Mouse (Mus musculus): ENCODE data around the gene Rabgap1l. TPM values are rescaled to one million over a fixed set of nuclear protein-coding genes. Genes with fewer than 3 reads are reported as not detected.

Gene Rabgap1l
- polyA plus RNA-seq, 1 experiment: 12.9 TPM

GRCm38 (mm10) chr1:160534571-160535335, 258.3 kb downstream of the Rabgap1l start:
- no peak for DNase-seq
- WGBS: 90% methylated on average over 2 of the region's 2 CpGs
- H3K4me1 ChIP-seq (ENCODE audit: control insufficient read depth, insufficient read depth, low read length): 0 out of 2 replicates have a peak, but pooled peaks cover 2% of the 10 kb centered on the region
- no peaks in the 10 kb centered on the region for H3K36me3 ChIP-seq (ENCODE audit: control insufficient read depth, insufficient read depth, low read length)
- no peak overlapping the region for H3K27ac ChIP-seq (ENCODE audit: insufficient read depth, low read depth, low read length)
- H3K4me3 ChIP-seq (ENCODE audit: insufficient read depth, low read depth, low read length): no peak overlapping the region
- H3K27me3 ChIP-seq (replicated peaks; ENCODE audit: control insufficient read depth, insufficient read depth, low read length): no peaks in the 10 kb centered on the region
- no peak for TF ChIP-seq CTCF (conservative IDR thresholded peaks at IDR 0.05; ENCODE audit: insufficient read depth, insufficient read length, low read depth, low read length)
- no peak for TF ChIP-seq POLR2A (IDR thresholded peaks at IDR 0.05; ENCODE audit: low read depth, low read length)

GRCm38 (mm10) chr1:160533209-160533820, 259.7 kb downstream of the Rabgap1l start:
- H3K27me3 ChIP-seq (replicated peaks; ENCODE audit: control insufficient read depth, insufficient read depth, low read length): no peaks in the 10 kb centered on the region
- no peak overlapping the region for H3K4me3 ChIP-seq (ENCODE audit: insufficient read depth, low read depth, low read length)
- no peaks in the 10 kb centered on the region for H3K36me3 ChIP-seq (ENCODE audit: control insufficient read depth, insufficient read depth, low read length)
- H3K4me1 ChIP-seq (ENCODE audit: control insufficient read depth, insufficient read depth, low read length): 0 out of 2 replicates have a peak, but pooled peaks cover 2% of the 10 kb centered on the region
- TF ChIP-seq POLR2A (IDR thresholded peaks at IDR 0.05; ENCODE audit: low read depth, low read length) (no peak), CTCF (conservative IDR thresholded peaks at IDR 0.05; ENCODE audit: insufficient read depth, insufficient read length, low read depth, low read length) (no peak)
- H3K27ac ChIP-seq (ENCODE audit: insufficient read depth, low read depth, low read length): no peak overlapping the region
- DNase-seq: no peak
- WGBS: 81% methylated on average over 6 of the region's 6 CpGs

GRCm38 (mm10) chr1:160531402-160531801, 261.6 kb downstream of the Rabgap1l start:
- TF ChIP-seq CTCF (conservative IDR thresholded peaks at IDR 0.05; ENCODE audit: insufficient read depth, insufficient read length, low read depth, low read length): peak; percentile 35
- TF ChIP-seq POLR2A (IDR thresholded peaks at IDR 0.05; ENCODE audit: low read depth, low read length): no peak
- peak; percentile 84 for DNase-seq
- Histone ChIP-seq H3K36me3 (ENCODE audit: control insufficient read depth, insufficient read depth, low read length) (no peaks in the 10 kb centered on the region), H3K4me1 (ENCODE audit: control insufficient read depth, insufficient read depth, low read length) (0 out of 2 replicates have a peak, but pooled peaks cover 2% of the 10 kb centered on the region), H3K27me3 (replicated peaks; ENCODE audit: control insufficient read depth, insufficient read depth, low read length) (no peaks in the 10 kb centered on the region), H3K27ac (ENCODE audit: insufficient read depth, low read depth, low read length) (no peak overlapping the region), H3K4me3 (ENCODE audit: insufficient read depth, low read depth, low read length) (no peak overlapping the region)
- 17% methylated on average over 5 of the region's 5 CpGs for WGBS

GRCm38 (mm10) chr1:160521918-160522317, 271.1 kb downstream of the Rabgap1l start:
- no peaks in the 10 kb centered on the region for H3K36me3 ChIP-seq (ENCODE audit: control insufficient read depth, insufficient read depth, low read length)
- H3K27me3 ChIP-seq (replicated peaks; ENCODE audit: control insufficient read depth, insufficient read depth, low read length): no peaks in the 10 kb centered on the region
- 73% methylated on average over 3 of the region's 3 CpGs for WGBS
- DNase-seq: no peak
- no peak for TF ChIP-seq POLR2A (IDR thresholded peaks at IDR 0.05; ENCODE audit: low read depth, low read length)
- no peak for TF ChIP-seq CTCF (conservative IDR thresholded peaks at IDR 0.05; ENCODE audit: insufficient read depth, insufficient read length, low read depth, low read length)
- H3K27ac ChIP-seq (ENCODE audit: insufficient read depth, low read depth, low read length): no peak overlapping the region
- no peak overlapping the region for H3K4me3 ChIP-seq (ENCODE audit: insufficient read depth, low read depth, low read length)
- no peaks in the 10 kb centered on the region for H3K4me1 ChIP-seq (ENCODE audit: control insufficient read depth, insufficient read depth, low read length)

- no peak overlapping the region for H3K27ac ChIP-seq (ENCODE audit: insufficient read depth, low read depth, low read length)
- no peaks in the 10 kb centered on the region for H3K4me1 ChIP-seq (ENCODE audit: control insufficient read depth, insufficient read depth, low read length)
- no peaks in the 10 kb centered on the region for H3K27me3 ChIP-seq (replicated peaks; ENCODE audit: control insufficient read depth, insufficient read depth, low read length)
- no peak for DNase-seq
- TF ChIP-seq CTCF (conservative IDR thresholded peaks at IDR 0.05; ENCODE audit: insufficient read depth, insufficient read length, low read depth, low read length) (no peak), POLR2A (IDR thresholded peaks at IDR 0.05; ENCODE audit: low read depth, low read length) (no peak)
- H3K36me3 ChIP-seq (ENCODE audit: control insufficient read depth, insufficient read depth, low read length): no peaks in the 10 kb centered on the region
- no peak overlapping the region for H3K4me3 ChIP-seq (ENCODE audit: insufficient read depth, low read depth, low read length)
- WGBS: 41% methylated on average over 3 of the region's 3 CpGs
Observed at GRCm38 (mm10) chr1:160520665-160521064, 272.3 kb downstream of the Rabgap1l start.

- Histone ChIP-seq H3K4me1 (ENCODE audit: control insufficient read depth, insufficient read depth, low read length) (no peaks in the 10 kb centered on the region), H3K36me3 (ENCODE audit: control insufficient read depth, insufficient read depth, low read length) (no peaks in the 10 kb centered on the region), H3K27ac (ENCODE audit: insufficient read depth, low read depth, low read length) (no peak overlapping the region), H3K4me3 (ENCODE audit: insufficient read depth, low read depth, low read length) (no peak overlapping the region), H3K27me3 (replicated peaks; ENCODE audit: control insufficient read depth, insufficient read depth, low read length) (no peaks in the 10 kb centered on the region)
- 62% methylated on average over 1 of the region's 1 CpGs for WGBS
- DNase-seq: no peak
- TF ChIP-seq CTCF (conservative IDR thresholded peaks at IDR 0.05; ENCODE audit: insufficient read depth, insufficient read length, low read depth, low read length): no peak
- TF ChIP-seq POLR2A (IDR thresholded peaks at IDR 0.05; ENCODE audit: low read depth, low read length): no peak
Observed at GRCm38 (mm10) chr1:160519896-160520465, 273.0 kb downstream of the Rabgap1l start.

- Histone ChIP-seq H3K36me3 (ENCODE audit: control insufficient read depth, insufficient read depth, low read length) (no peaks in the 10 kb centered on the region), H3K27ac (ENCODE audit: insufficient read depth, low read depth, low read length) (no peak overlapping the region; the same call in 1 of the 2 replicates), H3K4me3 (ENCODE audit: insufficient read depth, low read depth, low read length) (no peak overlapping the region), H3K4me1 (ENCODE audit: control insufficient read depth, insufficient read depth, low read length) (no peaks in the 10 kb centered on the region), H3K27me3 (replicated peaks; ENCODE audit: control insufficient read depth, insufficient read depth, low read length) (no peaks in the 10 kb centered on the region)
- no peak for TF ChIP-seq POLR2A (IDR thresholded peaks at IDR 0.05; ENCODE audit: low read depth, low read length)
- TF ChIP-seq CTCF (conservative IDR thresholded peaks at IDR 0.05; ENCODE audit: insufficient read depth, insufficient read length, low read depth, low read length): no peak
- peak; percentile 24 for DNase-seq
- WGBS: 53% methylated on average over 4 of the region's 4 CpGs
Observed at GRCm38 (mm10) chr1:160518552-160518951, 274.5 kb downstream of the Rabgap1l start.
